Mouse (Mus musculus) B cell, adult 67 days (primary cell): Measurements from ENCODE around the gene Gm21319. TPM values are rescaled to one million over a fixed set of nuclear protein-coding genes. Genes with fewer than 3 reads are reported as not detected.

Experiments used
- total RNA-seq, 2 experiments: library from RNA; stranded (reverse); gene quantifications; 4 replicates each; pipeline ENCODE4 v1.2.4; 2023

Gene Gm21319
- total RNA-seq, result not detected

DNA sequence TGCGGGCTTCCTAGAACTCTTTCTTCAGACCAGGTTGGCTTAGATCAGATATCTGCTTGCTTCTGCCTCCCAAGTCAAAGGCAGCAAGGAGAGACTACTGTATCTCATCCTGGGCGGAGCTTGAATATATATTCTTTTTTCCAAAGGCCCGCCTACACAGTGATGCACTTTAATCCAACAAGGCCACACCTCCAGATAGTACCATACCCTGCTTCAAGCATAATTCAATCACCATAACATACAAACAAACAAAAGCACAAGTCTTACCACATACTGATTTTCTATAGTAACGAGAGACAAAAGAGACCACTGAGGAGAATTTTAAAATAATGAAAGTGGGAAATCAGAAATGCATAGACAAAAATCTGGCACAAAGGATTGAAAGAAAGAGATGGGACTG lies at the start of gene Gm21319:
Gm21319 (minus strand) TSS at position 101 of the 400 bp plus-strand sequence.

GRCm38 (mm10) chr12:87816277-87816676 lies 40.7 kb upstream of the Gm21319 start, which contains the start of gene BB287469:
Gene BB287469 (plus strand): TSS chr12:87816577.

DNA sequence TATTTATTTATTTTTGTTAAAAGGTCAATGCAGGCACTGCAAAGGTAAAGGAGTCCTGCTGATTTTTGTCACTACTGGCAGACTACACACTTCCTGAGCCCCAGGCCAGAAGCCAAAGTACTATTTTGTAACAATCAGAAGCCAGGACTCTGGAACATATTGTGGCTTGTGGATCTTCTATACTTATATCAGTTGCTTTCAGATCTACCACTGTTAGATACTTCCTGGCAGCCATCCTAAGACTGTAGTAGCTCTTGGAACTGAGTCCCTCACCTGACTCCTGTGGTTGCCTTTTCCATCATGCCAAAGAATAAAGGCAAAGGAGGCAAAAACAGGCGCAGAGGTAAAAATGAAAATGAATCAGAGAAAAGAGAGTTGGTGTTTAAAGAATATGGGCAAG lies 19.7 kb upstream of the Gm21319 start, which contains the start of gene Gm21936:
Gm21936 (plus strand) TSS at position 301 of the 400 bp plus-strand sequence.

Other genes with a start within 250 kb of the Gm21319 start
- gene Oog1, start 173.1 kb downstream of the Gm21319 start, total RNA-seq, result not detected
- not detected for gene Gm4027, start 156.9 kb downstream of the Gm21319 start, total RNA-seq
- not detected for gene Gm16381, start 131.1 kb downstream of the Gm21319 start, total RNA-seq
- not detected for gene Gm21936, start 19.8 kb upstream of the Gm21319 start, total RNA-seq
- not detected for gene BB287469, start 40.8 kb upstream of the Gm21319 start, total RNA-seq
- gene Gm2001, start 66.6 kb upstream of the Gm21319 start, total RNA-seq, result not detected
- not detected for gene Gm2016, start 98.3 kb upstream of the Gm21319 start, total RNA-seq
- gene Gm2022, start 119.6 kb upstream of the Gm21319 start, total RNA-seq, result not detected
- gene Gm2035, start 144.1 kb upstream of the Gm21319 start, total RNA-seq, result not detected
- not detected for gene Gm2042, start 178.3 kb upstream of the Gm21319 start, total RNA-seq
- not detected for gene Gm2075, start 236.1 kb upstream of the Gm21319 start, total RNA-seq
- not detected for gene Gm6803, start 243.0 kb upstream of the Gm21319 start, total RNA-seq